In genomic region chr17:88861128-88861527, GRCm38 (mm10) we compare ENCODE assay signal across 16 mouse cellular contexts.
"Had no signal": no experiment of that assay in that cellular context is flagged by ENCODE, and none has a peak within 500 bp of the region (broad histone marks: within the 10 kb centered on the region; RNA-seq: fewer than 3 reads in every experiment).

No protein-coding gene starts in this region.

- ATAC-seq: hindbrain, embryonic 16.5 days; intestine, postnatal 0 days; liver, embryonic 12.5 days had no signal

- H3K27ac ChIP-seq: layer of hippocampus, adult 2 months; limb, embryonic 10.5 days; limb, embryonic 13.5 days; liver, embryonic 12.5 days; liver, embryonic 15.5 days had no signal

- H3K36me3 ChIP-seq: limb, embryonic 10.5 days; limb, embryonic 13.5 days; liver, embryonic 12.5 days; liver, embryonic 15.5 days had no signal

- H3K4me2 ChIP-seq: limb, embryonic 13.5 days; liver, embryonic 12.5 days; liver, embryonic 15.5 days; midbrain, embryonic 11.5 days had no signal

- H3K4me1 ChIP-seq: limb, embryonic 10.5 days; liver, embryonic 12.5 days; liver, embryonic 15.5 days had no signal

- H3K9ac ChIP-seq: limb, embryonic 13.5 days; liver, embryonic 12.5 days; liver, embryonic 15.5 days had no signal

- H3K9me3 ChIP-seq: limb, embryonic 10.5 days; limb, embryonic 13.5 days; liver, embryonic 12.5 days; liver, embryonic 15.5 days had no signal

- DNase-seq: layer of hippocampus, adult 9-11 months; liver; lung, adult 18-20 months; lung, postnatal 10 days; lung, postnatal 36 days; midbrain, embryonic 14.5 days; thymus, adult 18-20 months; thymus, postnatal 36 days had no signal

- H3K4me3 ChIP-seq: layer of hippocampus, adult 2 months; limb, embryonic 10.5 days; limb, embryonic 13.5 days; liver, embryonic 12.5 days; liver, embryonic 15.5 days had no signal

- H3K27me3 ChIP-seq: limb, embryonic 13.5 days; liver, embryonic 12.5 days; liver, embryonic 15.5 days had no signal
